Mouse (Mus musculus) left cerebral cortex, adult 9 months (tissue): ENCODE data around the gene Tbc1d17.

Source experiments
- DNase-seq, 2 experiments: peaks; one replicate each; pipeline ENCODE4 v3.0.0; 2022; ENCODE audit warnings: low spot score in 2 of 2

The Tbc1d17 gene

DNA sequence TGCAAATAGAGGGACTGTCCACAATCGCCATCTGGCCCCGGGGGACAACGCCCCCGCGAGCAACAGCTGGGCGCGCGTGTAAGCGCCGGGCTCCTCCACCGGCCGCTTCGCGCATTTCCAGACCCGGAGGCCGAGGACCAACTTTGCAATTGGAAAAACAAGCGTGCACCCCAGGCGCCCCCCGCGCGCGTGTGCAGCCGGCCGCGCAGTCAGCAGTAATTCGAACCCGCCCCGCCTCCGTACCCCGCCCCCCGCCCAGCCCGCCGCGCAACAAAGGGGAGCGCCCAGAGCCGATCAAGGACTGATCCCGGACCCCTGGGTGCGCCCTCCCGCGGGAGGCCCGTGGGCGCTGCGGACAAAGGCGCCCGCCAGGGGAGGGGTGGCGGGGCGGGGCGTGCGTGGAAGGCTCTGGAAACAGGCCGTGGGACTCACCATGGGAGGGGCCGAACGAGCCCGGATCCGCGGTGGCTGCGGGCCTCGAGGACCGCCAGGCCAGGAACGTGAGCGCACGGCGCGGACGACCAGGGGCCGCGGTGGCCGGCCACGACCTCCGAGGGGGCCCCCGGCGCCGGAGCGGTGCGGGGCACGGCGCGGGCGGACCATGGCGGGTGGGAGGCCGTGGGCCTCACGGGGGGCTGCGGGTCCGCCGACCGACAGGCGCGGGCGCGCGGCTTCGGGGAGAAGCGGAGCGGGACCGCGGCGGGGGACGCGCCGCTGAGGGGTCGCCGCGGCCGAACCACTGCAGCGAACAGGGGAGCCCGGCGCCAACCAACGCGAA, 20.2 kb upstream of the Tbc1d17 start:
- peak in 1 of 2 experiments; percentile 43 for DNase-seq

DNA sequence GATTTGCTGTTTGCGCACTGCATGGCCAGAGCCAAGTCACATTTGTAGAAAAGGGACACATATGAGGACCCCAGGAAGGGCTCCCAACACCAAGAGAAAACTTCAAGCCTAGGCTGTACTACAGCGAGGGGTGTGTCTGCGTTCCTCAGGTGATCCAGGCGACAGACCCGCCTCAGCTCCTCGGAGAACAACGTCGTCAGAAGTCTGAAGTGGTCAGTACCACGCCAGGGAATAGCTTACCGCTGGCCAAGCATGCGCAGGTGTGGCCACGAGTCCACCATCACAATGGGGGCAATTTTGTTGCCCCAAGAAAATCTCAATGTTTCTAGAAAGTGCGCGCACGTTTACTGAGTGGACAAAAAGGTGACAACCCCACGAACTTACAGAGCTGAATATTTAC, 19.6 kb upstream of the Tbc1d17 start:
- peak in 1 of 2 experiments; percentile 5 for DNase-seq

DNA sequence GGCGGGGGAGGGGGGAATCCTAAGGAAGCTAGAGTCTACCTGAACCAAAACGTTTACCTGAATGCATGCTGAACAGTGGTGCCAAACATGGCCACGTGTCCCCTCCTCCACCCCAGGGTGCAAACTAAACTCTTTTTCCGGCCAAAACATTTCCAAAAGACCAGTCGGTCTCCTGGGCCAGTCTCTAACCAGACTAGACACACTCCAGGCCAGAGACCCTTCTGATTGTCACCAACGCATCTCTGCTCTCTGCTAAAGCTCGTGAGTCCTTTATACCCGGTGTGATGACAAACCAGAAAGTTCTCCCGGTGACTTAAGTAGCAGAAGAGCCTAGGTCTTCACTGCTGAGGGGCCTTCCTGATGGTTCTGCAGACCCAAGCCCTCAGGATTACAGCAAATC, 18.9 kb upstream of the Tbc1d17 start:
- peak in 1 of 2 experiments; percentile 7 for DNase-seq

DNA sequence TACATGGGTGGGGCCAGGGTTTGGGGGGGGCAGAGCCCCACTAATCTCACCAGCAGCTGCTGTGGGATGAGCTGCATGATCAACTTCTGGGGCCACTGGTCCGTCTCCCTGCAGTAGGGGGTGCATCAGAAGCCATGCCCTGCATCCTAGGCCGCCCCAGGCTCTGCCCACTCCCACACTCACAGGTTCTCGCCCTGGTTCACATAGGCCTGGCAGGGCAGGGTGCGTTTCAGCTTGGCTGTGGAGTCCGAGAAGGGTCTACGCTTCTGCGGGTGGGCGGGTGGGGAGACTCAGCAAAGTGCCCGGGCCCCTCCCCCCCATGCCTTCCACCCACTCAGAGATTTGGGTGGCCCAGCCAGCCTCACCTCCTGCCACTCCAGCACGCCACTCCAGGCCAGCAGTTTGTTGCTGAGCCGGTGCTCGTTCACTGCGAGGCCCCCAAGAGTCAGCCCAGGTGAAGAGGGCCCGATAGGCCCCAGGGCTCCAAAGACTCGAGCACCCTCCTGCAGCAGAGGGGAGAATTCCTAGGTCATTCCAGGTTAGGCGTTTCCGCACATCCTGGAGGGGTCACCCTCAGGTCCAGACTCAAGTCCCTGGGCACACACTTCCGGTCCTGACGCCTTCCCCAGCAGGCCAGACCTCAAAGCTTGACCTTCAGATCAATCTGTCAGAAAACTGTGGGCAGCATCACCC, 18.3 kb upstream of the Tbc1d17 start:
- DNase-seq: peak in 1 of 2 experiments; percentile 3

DNA sequence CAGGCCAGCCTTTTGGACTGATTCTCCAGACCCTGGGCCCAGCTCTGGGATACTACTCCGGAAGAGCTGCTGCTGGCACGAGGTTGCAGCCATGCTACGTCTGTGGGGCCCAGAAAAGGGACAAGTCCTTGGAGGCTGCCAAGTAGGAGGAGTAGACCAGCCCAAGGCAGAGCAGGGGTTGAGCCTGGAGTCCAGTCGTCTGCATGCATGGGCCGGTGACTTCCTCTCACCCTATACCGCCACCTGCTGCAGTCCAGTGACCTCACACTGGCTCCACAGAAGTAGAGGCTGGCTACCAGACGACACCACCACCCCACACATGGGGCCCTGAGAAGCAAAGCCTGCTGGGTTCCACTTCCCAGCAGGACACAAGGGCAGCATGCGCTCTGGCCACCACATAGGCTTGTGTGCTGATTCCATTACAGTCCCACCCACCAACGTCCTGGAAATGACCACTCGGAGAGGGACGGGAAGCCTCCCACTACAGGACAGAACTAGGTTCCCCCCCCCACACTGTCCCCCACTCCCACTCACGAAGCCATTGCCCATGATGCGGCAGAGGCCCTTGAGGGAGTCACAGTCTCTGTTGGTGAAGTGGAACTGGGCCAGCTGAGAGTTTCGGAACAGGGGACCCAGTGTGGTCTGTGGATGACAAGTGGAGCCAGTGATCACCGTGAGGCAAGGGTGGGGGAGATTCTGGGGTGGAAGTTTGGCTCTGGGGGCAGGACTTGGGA, 17.6 kb upstream of the Tbc1d17 start:
- no peak for DNase-seq

DNA sequence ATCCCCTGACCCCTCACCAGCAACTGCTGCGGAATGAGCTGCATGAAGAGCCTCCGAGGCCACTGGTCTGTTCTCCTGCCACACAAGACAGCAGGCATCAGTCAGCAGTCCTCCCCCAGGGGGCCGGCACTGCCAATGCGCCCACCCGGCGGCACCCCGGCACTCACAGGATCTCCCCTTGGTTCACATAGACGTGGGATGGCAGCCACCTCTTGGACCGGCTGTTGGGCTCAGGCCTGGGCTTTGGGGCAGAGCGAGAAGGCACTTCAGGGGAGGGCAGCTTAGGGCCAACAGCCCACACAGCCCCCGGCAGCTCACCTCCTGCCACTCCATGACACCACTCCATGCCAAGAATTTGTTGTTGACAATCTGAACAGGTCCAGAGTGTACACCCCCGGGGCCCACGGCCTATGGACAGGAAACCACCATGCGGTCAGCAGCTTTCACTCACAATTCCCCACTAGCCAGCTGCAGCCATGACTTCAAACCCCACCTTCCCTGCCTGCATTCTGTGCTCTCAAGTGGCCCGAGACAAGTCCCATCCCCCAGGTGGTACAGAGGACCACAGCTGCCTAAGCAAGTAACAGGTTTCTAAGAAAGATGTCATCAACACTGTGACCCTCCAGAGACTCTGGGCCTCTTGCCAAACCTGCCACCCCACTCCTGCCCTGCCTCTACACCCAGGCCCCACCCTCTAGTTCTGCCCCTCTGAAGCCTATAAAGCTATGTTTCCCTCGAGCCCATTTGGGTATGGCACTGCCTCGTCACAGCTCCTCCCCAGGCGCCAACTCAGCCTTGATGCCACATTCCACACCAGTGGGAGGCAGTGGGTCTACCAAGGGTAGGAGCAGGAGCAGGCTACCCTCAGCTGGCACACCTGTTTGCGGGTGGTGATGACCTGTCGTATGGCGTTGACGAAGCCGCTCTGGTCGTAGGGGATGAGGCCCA, 16.0 kb upstream of the Tbc1d17 start:
- DNase-seq: peak in 1 of 2 experiments; percentile 11

DNA sequence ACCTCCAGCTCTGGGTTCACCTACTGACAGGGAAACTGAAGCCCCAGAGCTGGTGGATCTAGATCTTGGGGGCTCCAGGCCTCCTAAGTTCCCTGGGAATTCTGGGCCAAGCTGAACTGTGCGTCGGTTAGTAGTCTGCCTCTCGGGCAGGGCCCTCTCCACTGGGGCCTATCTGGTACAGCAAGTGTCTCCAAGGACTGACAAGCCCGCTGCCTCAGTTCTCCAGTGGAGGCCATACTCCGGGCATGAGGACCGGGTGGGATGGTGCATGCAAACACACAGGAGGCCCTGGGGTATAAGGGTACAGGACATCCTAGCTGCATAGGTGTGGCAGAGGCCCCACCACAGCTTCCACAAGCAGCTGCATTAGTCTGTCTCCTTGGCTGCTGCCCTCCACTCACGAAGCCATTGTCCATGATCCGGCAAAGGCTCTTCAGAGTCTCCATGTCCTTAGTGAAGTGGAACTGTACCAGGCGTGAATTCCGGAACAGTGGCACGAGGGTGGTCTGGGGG, 15.2 kb upstream of the Tbc1d17 start:
- no peak for DNase-seq

DNA sequence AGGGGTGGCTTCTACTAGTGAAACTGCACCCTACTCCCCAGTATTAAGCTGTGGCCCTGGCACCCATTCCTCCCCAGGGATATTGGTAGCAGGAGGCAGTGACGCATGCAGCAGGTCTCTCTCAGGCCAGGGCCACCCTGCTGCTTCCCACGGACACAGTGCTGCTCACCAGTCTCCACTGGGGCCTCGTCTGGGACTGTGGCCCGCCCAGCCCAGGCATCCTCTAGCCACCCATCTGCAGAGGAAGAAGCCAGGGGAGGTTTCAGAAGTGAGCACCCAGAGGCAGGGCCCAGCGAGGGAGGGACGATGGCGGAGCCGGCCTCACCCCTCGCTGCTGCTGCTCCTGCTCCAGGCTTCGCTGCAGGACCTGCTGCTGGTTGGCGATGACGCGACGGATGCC, 14.3 kb upstream of the Tbc1d17 start:
- DNase-seq: no peak

DNA sequence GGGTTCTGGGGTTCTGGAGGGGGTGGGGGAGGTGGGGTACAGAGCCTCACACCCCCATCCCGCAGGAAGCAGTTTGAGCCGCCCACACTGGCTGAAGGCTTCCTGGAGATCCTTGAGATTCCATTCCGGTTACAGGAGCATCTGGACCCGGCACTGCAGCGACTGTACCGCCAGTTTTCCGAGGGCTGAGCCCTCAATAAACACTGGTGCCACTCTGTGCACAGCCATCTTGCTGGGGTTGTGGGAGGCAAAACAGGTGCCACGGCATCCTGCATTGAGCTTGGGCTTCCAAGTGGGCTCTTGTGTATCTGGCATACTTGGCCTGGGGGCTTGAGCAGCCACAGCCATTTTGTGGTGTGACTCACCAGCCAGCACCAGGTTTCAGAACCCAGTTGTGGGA, 13.6 kb upstream of the Tbc1d17 start:
- DNase-seq: no peak

DNA sequence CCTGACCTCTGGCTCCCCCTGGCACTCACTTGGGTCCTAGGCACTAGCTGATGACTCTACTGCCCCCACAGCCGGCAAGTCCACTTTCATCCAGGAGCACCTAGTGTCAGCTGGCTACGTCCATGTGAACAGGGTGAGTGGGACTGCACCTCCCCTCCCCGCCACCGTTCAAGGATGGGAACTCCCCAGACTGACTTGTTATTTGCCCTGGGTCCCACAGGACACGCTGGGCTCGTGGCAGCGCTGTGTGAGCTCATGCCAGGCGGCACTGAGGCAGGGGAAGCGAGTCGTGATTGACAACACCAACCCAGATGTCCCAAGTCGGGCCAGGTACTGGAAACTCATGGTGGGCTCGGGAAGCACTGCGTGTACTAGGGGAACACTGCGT, 12.5 kb upstream of the Tbc1d17 start:
- DNase-seq: no peak

DNA sequence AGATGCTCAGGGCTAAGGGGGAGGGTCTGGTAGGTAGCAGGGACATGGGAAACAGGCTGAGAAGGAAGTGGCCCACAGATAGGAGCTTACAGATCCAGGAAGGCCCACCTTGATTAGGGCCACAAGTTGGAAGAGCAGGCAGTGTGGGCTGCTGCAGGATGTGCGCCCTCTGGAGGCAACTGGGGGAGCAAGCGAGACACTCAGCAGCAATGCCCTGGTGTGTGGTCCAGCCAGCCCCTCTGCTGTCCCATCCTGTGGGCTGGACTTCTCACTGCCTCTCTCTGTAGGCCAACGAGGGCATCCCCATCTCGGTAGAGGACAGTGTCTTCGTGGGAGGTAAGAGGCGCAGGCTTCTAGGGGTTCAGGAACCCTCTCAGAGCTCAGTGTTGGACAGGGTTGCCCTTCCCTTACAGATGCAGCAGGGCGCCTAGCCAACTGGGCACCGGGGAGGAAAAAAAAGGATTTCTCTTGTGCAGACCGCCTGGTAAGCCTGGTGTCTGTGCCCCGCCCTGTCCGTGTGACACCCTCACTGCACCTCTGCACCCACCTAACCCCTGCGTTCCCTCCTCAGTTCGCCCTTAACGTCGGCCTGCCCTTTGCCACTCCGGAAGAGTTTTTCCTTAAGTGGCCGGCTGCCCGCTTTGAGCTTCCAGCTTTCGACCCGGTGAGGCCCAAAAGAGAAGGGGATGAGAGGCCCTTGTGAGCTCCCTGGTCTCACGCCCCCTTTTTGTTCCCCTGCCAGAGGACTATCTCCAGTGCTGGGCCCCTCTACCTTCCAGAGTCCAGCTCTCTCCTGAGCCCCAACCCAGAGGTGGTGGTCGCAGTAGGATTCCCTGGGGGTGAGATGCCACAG, 11.9 kb upstream of the Tbc1d17 start:
- DNase-seq: no peak

DNA sequence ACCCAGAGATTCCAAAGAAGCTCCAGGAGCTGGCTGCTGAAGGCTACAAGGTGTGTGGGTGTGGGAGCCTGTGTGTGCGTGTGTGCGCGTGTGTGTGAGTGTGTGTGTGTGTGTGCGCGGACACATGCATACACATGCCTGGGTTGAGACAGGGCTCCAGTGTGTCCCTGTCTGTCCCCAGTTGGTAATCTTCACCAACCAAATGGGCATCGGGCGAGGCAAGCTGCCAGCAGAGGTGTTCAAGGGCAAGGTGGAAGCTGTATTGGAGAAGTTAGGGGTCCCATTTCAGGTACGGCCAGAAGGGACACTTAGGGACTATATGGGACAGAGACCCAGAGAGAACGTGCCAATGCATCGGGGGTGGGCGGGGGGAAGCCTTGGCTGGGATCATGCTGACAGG, 11.0 kb upstream of the Tbc1d17 start:
- DNase-seq: no peak

DNA sequence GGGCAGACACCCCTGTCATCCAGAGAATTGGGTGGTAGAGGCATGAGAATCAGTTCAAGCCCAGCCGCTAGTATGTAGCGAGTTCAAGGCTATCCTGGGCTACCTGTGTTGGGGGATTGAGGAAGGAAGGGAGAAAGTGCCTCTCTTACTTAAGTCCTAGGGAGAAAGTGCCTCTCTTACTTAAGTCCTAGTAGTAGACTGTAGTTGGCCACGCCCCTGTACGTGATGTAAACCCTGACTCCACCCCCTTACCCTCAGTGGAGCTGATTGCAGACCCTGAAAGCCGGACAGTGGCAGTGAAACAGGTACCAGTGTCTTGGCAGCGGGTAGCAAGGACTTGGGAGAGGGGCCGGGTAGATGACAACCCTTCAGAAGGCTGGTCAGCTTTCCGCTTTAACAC, 9.0 kb upstream of the Tbc1d17 start:
- DNase-seq: no peak

DNA sequence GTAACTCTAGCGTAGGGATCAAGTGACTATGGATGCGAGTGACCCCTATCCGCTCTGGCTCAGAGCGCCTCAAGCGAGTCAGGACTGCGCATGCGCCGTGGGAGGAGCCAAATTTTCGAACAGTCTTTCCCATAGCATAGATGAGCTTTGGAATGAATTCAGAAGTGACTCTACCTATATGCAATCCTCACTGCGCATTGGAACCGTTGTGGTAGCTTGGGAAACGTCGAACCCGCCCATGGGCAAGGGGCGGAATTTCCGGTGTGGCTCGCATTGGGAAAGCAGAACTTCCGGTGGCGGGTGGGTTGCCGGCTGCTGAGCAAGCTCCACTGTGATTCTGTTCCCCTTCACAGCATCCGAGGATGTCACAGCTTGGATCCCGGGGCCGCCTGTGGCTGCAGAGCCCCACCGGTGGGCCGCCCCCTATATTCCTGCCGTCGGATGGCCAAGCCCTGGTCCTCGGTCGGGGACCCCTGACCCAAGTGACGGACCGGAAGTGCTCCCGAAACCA, 8.2 kb upstream of the Tbc1d17 start, which contains the start of gene Pnkp:
Gene Pnkp, plus strand, starts transcription at position 98 of the 511 bp plus-strand sequence.
- peak; percentile 89 to 95 for DNase-seq

DNA sequence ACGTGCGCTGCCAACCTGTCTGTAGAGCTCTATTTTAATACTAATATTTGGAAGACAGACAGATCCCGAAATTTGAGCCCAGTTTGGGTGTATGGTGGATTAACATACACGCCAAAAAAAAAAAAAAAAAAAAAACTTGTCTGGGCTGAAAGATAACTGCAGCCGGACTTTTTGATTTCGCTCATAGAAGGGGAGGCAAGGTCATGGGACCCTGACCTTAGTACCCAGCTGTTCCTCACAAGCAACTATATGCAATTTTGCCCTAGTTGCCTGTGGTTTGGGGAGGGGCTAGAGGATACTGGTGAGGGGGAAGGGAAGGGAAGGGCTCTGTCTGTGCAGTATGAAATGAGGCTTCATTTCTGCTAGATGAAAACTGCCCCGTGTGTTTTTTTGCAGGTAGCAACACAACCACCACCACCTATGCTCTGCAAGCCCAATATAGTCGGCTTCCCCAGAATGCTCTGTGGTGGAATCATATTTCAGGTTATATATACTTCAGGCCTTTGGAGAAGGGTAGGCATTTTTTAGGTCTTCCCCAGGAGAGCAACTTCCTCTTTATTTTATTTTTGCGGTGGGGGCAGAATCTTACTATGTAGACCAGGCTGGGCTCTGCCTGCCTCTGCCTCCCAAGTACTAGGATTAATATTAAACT, 7.5 kb upstream of the Tbc1d17 start:
- DNase-seq: no peak

DNA sequence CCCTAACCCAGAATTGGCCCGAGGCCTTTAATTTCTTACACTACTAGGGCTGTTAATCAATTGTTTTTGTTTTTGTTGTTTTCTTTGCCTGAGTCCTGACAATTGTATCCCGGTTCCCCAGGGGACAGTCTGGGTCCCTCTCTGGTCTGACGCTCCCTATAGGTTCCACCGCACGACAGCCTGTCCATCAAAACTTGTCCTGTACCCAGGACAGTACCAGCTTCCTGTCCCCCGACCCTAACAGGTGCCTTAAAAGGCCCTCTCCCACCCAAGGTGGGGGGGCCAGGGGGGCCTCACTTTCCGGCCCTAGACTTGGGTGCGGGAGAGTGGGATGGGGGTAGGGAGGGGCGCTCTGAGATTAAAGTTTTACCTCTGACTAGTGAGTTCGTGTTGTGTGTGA, 6.2 kb upstream of the Tbc1d17 start:
- DNase-seq: no peak

DNA sequence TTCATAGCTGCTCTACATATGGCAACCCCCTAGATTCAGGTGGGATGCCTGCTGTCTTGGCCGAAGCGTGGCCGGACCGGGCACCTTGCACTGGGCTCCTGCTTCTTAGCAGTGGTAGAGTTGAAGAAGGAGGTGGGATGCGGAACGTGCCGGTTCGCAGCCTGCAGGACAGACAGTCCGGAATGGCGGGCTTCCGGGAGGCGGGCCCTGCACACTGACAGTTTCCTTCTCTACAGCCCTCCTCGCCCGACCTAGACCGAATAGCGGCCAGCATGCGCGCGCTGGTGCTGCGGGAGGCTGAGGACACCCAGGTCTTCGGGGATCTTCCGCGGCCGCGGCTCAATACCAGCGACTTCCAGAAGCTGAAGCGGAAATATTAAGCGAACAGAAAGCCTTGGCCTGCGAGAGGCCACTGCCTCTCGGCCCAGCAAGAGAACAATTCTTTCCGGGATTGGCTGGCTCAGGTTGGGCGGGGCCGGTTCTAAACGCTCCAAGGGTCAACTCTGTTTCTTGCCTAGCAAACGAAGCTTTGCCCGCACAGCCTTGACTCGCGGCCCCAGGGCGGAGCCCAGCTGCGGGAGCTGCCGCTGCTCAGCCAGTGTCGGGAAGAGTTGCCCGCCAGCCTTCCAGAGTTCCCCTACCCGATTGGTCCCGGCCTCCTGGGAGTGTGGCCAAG, 5.6 kb upstream of the Tbc1d17 start:
- DNase-seq: peak in 1 of 2 experiments; percentile 68

DNA sequence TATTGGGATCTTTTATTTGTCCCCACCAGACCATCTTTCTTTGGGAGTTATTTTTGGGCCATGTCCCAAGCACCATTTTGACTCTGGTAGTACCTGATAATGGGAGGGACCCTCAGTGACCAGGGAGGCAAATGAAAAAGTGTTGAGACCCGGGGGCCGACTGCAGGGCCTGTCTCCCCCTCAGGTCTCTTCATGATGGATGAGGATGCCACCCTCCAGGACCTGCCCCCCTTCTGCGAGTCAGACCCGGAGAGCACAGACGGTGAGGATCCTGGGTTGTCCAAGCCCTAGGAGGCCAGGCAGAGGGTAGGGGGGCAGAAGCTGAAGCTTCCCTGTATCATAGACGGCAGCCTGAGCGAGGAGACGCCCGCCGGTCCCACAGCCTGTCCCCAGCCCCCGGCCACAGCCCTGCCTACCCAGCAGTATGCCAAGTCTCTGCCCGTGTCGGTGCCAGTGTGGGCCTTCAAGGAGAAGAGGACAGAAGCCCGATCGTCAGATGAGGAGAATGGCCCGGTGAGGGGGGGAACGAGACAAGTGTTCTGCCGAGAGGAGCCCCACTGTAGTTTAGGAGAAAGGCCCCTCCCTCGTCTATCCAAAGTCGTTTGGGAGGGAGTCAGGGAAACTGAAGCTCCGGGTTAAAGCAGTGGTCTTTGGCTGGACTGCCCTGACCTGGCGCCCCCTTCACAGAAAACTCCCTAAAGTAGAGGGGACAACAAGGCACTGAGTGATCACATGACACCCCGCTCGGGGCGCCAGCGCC, 4.9 kb upstream of the Tbc1d17 start:
- no peak for DNase-seq
